Mouse (Mus musculus) hindbrain, postnatal 0 days (tissue): Measurements from ENCODE around the gene Susd4. TPM values are rescaled to one million over a fixed set of nuclear protein-coding genes. Genes with fewer than 3 reads are reported as not detected.
A peak's percentile ranks its signal among the peaks of the same experiment; 100 is the strongest.

Experiments used
- ATAC-seq: fragments of 200-750 bp; cut with Nextera tagmentation; 2 replicates; pipeline ENCODE4 v1.8.0; 2017; ENCODE audit warnings: mild to moderate bottlenecking, moderate TSS enrichment, moderate library complexity
- DNase-seq: peaks from one replicate; pipeline ENCODE4 v3.0.0-alpha.2; 2015; ENCODE audit warnings: low spot score
- H3K27ac ChIP-seq: fragments of 300-500 bp; sonication (generic); 2 replicates; pipeline ENCODE4 v1.5.1; 2014; ENCODE audit warnings: mild to moderate bottlenecking
- H3K27me3 ChIP-seq: fragments of 300-500 bp; sonication (generic); 2 replicates; pipeline ENCODE4 v1.6.1; 2014; ENCODE audit warnings: low read length, mixed read lengths; ENCODE audit not compliant: insufficient read depth
- H3K36me3 ChIP-seq: fragments of 300-500 bp; sonication (generic); 2 replicates; pipeline ENCODE4 v1.6.1; 2014; ENCODE audit warnings: low read length, mixed read lengths; ENCODE audit not compliant: insufficient read depth
- H3K4me1 ChIP-seq: fragments of 300-500 bp; sonication (generic); 2 replicates; pipeline ENCODE4 v1.6.1; 2014; ENCODE audit warnings: antibody characterized with exemption, low read length, mixed read lengths; ENCODE audit not compliant: insufficient read depth
- H3K4me2 ChIP-seq: fragments of 300-500 bp; sonication (generic); 2 replicates; pipeline ENCODE4 v1.6.1; 2014; ENCODE audit warnings: low read depth, mild to moderate bottlenecking, low read length, moderate library complexity, mixed read lengths
- H3K4me3 ChIP-seq: fragments of 300-500 bp; sonication (generic); 2 replicates; pipeline ENCODE4 v1.5.1; 2014; ENCODE audit warnings: low read length
- H3K9ac ChIP-seq: fragments of 300-500 bp; sonication (generic); replicated peaks from 2 replicates; pipeline ENCODE4 v1.6.1; 2014; ENCODE audit warnings: mild to moderate bottlenecking, low read length, moderate library complexity, mixed read lengths
- H3K9me3 ChIP-seq: fragments of 300-500 bp; sonication (generic); 2 replicates; pipeline ENCODE4 v1.6.1; 2016; ENCODE audit warnings: low read length, mixed read lengths
- CTCF ChIP-seq: IDR thresholded peaks from 2 replicates; pipeline ENCODE4 v1.5.1; 2016; ENCODE audit warnings: antibody characterized with exemption, control low read depth, low read depth
- WGBS: fragments of 180-500 bp; shearing (Covaris S2); extraction: QIAGEN DNeasy Blood & Tissue Kit; methylation state at CpG from one replicate; pipeline ENCODE4 v1.1.7; 2014; 5-methylcytosine and 5-hydroxymethylcytosine counted together
- polyA plus RNA-seq: library from polyadenylated mRNA; unstranded; fragments of >200 nt; fragmentation: Nextera tagmentation; extraction: Ambion mirVana; gene quantifications from 2 replicates; pipeline ENCODE4 v1.2.1, GENCODE M21; 2015
- total RNA-seq: library from RNA; depleted of rRNA; stranded (reverse); fragments of >200 nt; gene quantifications from 2 replicates; pipeline ENCODE4 v1.2.3, GENCODE M21; 2014

Susd4 gene
- total and polyA plus RNA-seq, 2 experiments from 2014 or later: 74.4 to 77.3 TPM

GRCm38 (mm10) chr1:182764541-182765281 lies 1.1 kb downstream of the Susd4 start:
- Histone ChIP-seq H3K36me3 (no peaks in the 10 kb centered on the region), H3K9ac (peak overlapping the region; percentile 53), H3K4me1 (no peaks in the 10 kb centered on the region), H3K4me2 (peak overlapping the region; percentile 94), H3K27ac (peak overlapping the region; percentile 65), H3K9me3 (no peaks in the 10 kb centered on the region), H3K27me3 (no peaks in the 10 kb centered on the region), H3K4me3 (peak overlapping the region; percentile 63)
- 1% methylated on average over 27 of the region's 27 CpGs for WGBS
- DNase-seq: peak; percentile 57
- TF ChIP-seq CTCF: no peak
- ATAC-seq: peak; percentile 64

GRCm38 (mm10) chr1:182775576-182775975 lies 11.9 kb downstream of the Susd4 start:
- H3K4me2 ChIP-seq: no peak overlapping the region
- H3K27ac ChIP-seq: no peak overlapping the region
- no peaks in the 10 kb centered on the region for H3K4me1 ChIP-seq
- ATAC-seq: no peak
- no peak for TF ChIP-seq CTCF
- H3K9me3 ChIP-seq: no peaks in the 10 kb centered on the region
- no peak overlapping the region for H3K4me3 ChIP-seq
- 93% methylated on average over 7 of the region's 7 CpGs for WGBS
- DNase-seq: no peak
- H3K27me3 ChIP-seq: no peaks in the 10 kb centered on the region
- no peaks in the 10 kb centered on the region for H3K36me3 ChIP-seq
- H3K9ac ChIP-seq: no peak overlapping the region

GRCm38 (mm10) chr1:182776749-182777410 lies 13.2 kb downstream of the Susd4 start:
- no peaks in the 10 kb centered on the region for H3K36me3 ChIP-seq
- no peak overlapping the region for H3K4me3 ChIP-seq
- WGBS: 50% methylated on average over 10 of the region's 10 CpGs
- DNase-seq (no peak), ATAC-seq (no peak)
- H3K27ac ChIP-seq: no peak overlapping the region
- no peak overlapping the region for H3K9ac ChIP-seq
- H3K4me2 ChIP-seq: no peak overlapping the region
- H3K27me3 ChIP-seq: no peaks in the 10 kb centered on the region
- no peaks in the 10 kb centered on the region for H3K9me3 ChIP-seq
- no peaks in the 10 kb centered on the region for H3K4me1 ChIP-seq
- no peak for TF ChIP-seq CTCF

GRCm38 (mm10) chr1:182778225-182778624 lies 14.6 kb downstream of the Susd4 start:
- no peaks in the 10 kb centered on the region for H3K9me3 ChIP-seq
- H3K27me3 ChIP-seq: no peaks in the 10 kb centered on the region
- 86% methylated on average over 13 of the region's 13 CpGs for WGBS
- ATAC-seq (no peak), DNase-seq (no peak)
- H3K27ac ChIP-seq: no peak overlapping the region
- H3K4me1 ChIP-seq: no peaks in the 10 kb centered on the region
- H3K36me3 ChIP-seq: no peaks in the 10 kb centered on the region
- H3K4me2 ChIP-seq: no peak overlapping the region
- TF ChIP-seq CTCF: no peak
- H3K4me3 ChIP-seq: no peak overlapping the region
- H3K9ac ChIP-seq: no peak overlapping the region

- Histone ChIP-seq H3K27ac (no peak overlapping the region), H3K9ac (no peak overlapping the region), H3K4me2 (no peak overlapping the region), H3K4me3 (no peak overlapping the region), H3K4me1 (no peaks in the 10 kb centered on the region), H3K36me3 (no peaks in the 10 kb centered on the region), H3K27me3 (no peaks in the 10 kb centered on the region), H3K9me3 (no peaks in the 10 kb centered on the region)
- ATAC-seq (no peak), DNase-seq (no peak)
- no peak for TF ChIP-seq CTCF
- 84% methylated on average over 6 of the region's 6 CpGs for WGBS
Observed at GRCm38 (mm10) chr1:182779024-182779520, 15.4 kb downstream of the Susd4 start.

GRCm38 (mm10) chr1:182783774-182784173 lies 20.1 kb downstream of the Susd4 start:
- Histone ChIP-seq H3K4me1 (no peaks in the 10 kb centered on the region), H3K9me3 (no peaks in the 10 kb centered on the region), H3K4me3 (no peak overlapping the region), H3K27me3 (no peaks in the 10 kb centered on the region), H3K36me3 (no peaks in the 10 kb centered on the region), H3K4me2 (no peak overlapping the region), H3K9ac (no peak overlapping the region), H3K27ac (no peak overlapping the region)
- WGBS: 89% methylated on average over 7 of the region's 7 CpGs
- ATAC-seq: no peak
- no peak for DNase-seq
- TF ChIP-seq CTCF: no peak

- ATAC-seq (no peak), DNase-seq (no peak)
- Histone ChIP-seq H3K4me2 (no peak overlapping the region), H3K4me3 (no peak overlapping the region), H3K36me3 (no peaks in the 10 kb centered on the region), H3K9ac (no peak overlapping the region), H3K27me3 (no peaks in the 10 kb centered on the region), H3K27ac (no peak overlapping the region), H3K4me1 (no peaks in the 10 kb centered on the region), H3K9me3 (no peaks in the 10 kb centered on the region)
- 63% methylated on average over 3 of the region's 3 CpGs for whole genome bisulfite sequencing
- TF ChIP-seq CTCF: no peak
Observed at GRCm38 (mm10) chr1:182784784-182785183, 21.1 kb downstream of the Susd4 start.
